Mouse (Mus musculus): ENCODE measurements at regions not wholly inside any gene's neighbourhood (a gene's known extent, or its start where the extent isn't known, plus 50 kb on each side); places are given as distances from the start of the nearest gene placed in this dataset.

- no peak for TF ChIP-seq CTCF (IDR thresholded peaks at IDR 0.05; ENCODE audit: low read depth, low read length)
- no peak for TF ChIP-seq POLR2A (IDR thresholded peaks at IDR 0.05; ENCODE audit: extremely low read depth, insufficient read depth, low read length)
Measured at GRCm38 (mm10) chr15:63679984-63680925, 164.7 kb downstream of the Gsdmc2 start.
